Mouse (Mus musculus) urinary bladder, postnatal 14 days (tissue): Measurements from ENCODE around the gene Birc5.

Experiments
- DNase-seq: peaks from one replicate; pipeline ENCODE4 v3.0.0; 2021; ENCODE audit warnings: low spot score

The Birc5 gene

DNA sequence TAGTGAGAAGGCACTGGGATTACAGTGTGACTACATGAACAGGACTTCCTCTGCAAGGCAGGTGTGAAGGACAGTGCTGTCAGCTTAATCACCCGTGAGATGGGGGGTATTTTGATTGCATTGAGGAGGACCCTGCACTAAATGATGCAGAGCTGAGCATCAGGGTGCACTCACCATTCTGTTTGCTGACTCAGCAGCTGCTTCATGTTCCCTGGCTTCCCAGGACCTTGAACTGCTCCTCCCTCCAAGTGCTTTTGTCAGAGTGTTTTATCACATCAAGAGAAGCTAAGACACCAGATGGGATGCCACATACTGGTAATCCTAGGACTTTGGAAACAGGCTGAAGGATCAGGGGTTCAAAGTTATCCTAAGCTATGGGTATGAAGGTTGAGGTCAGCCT is 6.9 kb downstream of the Birc5 start:
- no peak for DNase-seq

DNA sequence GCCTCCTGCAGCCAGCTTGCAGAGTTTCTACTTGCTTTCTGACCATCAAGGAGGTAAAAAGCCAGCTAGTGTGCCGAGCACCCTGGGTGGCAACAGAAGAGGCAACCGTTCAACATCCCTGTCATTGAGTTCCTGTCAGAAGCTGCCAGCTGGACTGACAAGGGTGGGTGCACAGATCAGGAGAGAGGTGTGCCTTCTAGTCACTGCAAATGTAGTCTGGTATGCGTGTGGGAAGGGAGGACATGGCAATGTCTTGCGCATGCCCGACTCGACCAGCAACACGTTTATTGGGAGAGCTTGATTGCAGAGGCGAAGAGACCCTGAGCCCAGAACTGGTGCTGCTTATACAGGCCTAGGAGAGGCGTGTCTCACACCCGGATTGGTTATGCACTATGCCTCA is 8.4 kb downstream of the Birc5 start:
- no peak for DNase-seq

DNA sequence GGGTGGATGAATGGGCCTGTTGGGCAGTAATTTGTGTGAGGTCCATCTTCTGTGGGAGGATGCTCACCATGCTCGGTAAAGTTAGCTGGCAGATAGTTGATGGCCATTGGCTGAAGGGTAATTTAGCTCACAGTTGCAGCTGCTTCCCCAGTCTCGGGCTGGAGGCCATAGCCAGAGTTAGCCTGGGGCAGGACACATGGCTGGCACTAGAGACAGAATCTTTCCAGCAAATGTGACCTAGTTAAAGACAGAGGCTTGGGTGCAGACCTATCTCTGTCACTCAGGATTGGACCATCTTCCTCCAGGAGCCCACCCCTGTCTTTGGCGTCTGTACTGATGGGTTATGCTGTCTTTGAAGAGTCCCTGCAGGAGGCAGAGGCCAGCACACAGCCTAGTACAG is 9.3 kb downstream of the Birc5 start:
- no peak for DNase-seq

DNA sequence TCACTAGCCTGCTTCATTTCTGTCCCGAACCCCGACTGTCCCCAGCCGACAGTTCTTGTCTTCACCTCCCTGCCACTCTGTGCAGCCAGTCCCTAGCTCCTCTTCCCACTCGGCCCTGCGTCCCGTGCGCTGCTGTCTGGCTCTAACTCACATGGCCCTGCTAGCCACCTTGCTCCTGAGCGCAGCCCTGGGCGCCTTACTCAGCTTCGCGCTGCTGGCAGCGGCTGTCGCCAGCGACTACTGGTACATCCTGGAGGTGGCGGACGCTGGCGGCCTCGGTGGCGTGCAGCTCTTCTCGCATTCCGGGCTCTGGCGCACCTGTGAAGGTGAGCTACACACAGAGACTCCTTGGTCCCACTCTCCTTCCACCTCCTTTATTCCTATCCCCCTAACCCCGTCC is 11.6 kb downstream of the Birc5 start, which contains the start of gene Tmem235:
Gene Tmem235, plus strand, starts transcription at position 152 of the 400 bp plus-strand sequence.
- DNase-seq = no peak

DNA sequence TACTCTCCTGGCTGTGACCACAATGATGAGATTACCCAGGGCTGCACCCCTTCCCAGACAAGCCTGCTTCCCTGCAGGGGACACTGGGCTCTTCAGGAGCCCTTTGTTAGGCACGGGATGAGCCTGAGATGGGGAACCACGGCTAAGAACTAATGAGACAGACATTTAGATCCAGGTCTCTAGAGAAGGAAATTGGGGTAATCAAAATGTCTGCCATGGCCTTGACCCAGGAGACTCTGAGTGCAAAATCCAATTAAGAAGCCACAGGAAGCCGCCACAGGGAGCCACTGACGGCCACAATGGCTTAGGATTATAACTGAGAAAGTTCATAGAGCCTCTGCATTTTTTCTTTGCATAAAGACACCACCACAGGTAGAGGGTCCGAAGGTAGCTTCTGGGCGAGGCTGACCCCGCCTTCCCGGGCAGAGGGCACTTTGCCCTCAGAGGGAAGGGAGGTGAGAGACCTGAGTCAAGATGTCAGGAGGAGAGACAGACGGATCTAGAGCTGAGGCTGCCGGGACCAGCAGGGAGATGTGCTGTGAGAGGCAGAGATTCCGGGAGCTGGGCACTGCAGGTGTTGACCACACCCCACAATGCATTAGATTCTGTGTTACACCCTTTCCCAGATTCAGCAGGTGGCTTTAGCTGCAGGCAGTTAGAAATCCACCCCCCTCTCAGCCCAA is 14.3 kb downstream of the Birc5 start:
- DNase-seq = no peak

DNA sequence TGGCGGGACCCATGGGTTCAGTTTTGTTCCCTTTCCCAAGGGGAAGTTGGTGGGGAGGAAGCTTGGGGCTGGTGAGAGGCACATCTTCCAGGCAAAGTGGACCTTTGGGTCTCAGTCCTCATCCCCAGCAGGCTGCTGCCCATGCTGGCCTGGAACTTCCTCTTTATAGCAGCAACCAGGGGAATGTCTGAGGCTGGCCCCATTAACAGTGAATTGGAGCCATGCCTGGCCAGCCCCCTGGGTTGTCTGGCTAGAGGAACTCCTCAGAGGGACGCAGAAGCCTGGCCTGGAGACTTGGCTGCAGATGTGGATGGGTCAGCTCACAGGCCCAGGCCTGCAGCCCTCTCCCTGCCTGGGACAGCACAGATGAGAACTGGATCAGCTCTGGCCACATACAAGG is 15.8 kb downstream of the Birc5 start:
- no peak for DNase-seq

DNA sequence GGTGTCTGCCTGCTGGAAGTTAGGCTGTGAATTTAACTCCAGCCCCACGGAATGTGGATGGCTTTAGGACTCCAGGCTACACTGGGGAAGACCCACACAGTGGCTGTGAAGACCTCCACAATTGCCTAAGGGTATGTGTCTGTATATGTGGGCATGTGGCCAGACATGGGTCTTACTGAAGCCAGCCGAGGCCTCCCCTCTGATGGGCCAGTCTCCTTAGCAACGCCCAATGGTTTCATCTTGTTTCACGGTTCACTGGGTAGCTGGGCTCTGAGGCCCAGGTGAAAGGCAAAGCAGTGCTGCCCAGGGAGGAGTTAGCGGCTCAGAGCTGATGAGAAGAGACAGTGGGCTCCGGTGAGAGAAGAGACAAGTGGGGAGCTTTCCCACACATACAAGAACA is 16.9 kb downstream of the Birc5 start:
- no peak for DNase-seq

DNA sequence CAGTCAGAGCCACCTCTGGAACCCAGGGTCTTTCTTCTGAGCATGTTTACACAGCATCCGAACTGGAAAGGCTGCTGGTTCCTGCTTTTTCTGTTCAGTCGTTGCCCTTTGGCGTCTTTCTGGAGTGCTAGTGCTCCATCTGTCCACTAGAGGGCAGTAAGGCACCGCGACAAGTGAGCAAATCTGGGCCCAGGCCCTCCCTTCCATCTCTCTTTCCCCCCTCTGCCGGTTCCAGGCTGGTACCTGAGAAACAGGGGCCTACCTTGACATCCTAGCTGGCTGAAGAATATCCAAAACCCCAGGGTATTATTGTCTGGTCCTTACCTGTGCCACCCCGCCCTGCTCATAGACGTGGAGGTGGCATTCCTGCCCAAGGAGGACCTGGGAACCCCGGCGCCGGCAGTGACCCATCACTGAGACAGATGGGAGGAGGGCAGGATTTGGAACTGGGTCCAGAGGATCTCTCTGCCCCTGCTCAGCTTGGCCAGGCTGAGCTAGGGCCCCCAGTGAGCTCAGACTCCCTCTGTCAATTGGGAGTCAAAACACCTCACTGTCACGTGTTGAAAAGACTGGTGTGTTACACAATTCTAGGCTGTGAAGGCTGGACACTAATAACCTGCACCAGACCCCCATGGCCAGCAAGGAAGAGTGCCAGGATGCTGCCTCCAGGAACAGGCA is 21.8 kb downstream of the Birc5 start:
- DNase-seq = peak; percentile 68

DNA sequence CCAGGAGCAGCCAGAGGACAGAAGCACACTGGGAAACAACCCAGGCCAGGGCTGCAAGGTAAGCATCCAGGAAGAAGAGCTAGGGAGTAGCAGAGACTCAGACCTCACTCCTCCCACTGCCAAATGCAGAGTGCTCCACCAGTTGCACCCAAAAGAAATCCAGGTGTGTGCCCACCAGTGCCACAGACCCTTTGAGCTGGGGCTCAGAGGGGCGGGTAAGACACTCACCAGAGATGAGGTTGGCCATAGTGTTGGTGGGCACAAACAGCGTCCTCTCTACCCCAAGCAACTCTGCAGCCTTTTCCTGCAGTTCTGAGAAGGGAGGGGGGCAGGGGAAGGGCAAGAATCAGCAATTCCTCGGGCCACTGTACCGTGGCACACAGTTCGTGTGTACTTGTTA is 22.3 kb downstream of the Birc5 start:
- no peak for DNase-seq

DNA sequence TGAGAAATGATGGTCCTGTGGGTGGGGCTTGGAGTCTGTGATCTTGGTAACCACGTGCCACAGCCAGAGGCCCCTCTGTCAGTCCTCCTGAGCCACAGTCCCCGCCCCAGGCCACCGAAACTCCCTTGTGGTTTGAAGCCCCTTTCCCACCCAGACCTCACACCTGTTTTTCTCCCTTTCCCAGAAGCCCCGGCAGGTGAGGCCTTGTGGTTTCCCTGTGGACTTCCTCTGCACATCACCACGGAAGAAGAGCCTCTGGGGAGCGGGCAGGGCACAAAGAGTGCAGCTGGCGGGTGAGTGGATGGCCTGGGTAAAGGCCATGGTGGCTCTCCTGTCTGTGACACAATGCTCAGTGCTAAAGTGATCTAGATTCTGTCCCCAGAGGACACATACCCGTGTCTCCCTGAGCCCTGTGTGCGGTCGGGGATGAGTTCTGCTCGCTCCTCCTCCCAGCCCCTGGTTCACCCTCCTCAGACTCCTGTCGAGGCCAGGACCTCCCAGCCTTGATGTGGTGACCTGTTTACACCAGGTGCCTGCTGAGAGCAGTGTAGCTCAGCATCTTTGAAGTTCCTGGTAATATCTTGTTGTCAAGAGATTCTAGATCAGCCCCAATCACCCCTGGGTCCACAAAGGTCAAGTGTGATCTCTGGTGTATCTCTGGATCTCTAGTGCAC is 23.0 kb downstream of the Birc5 start:
- DNase-seq = no peak

DNA sequence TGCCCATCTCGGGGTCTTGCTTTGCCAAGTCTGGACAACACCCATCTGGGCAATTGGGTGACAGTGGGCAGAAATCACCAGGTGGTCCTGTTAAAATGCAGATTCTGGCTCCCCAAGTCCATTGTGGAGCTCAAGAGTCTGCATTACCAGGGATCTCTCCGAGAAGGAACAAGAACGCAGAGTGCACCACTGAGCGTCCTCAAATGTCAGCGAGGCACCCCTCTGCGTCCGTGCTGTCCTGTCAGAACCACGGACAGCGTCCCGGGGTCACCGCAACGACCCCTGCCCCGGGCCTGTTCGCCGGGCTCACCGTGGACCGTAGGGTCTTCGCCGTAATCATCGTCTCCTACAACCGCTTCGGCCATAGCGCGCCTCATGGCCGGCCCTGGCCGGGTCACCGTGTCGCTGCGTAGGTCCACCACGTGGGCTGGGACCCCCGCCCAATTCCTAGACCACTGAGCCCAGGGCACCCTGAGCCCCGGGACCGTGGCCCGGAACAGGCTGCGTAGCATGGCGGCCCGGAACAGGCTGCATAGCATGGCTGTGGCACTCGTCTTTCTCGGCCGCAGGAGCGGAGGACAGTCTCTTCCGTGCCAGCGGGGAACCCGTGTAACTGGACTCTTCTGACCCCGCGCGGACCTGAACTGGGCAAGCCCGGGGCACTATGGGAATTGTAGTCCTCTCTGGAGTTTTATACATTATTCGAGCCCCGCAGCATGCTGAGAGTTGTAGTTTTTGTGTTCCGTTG is 24.0 kb downstream of the Birc5 start, which contains the start of gene Tha1:
Gene Tha1, minus strand, starts transcription at position 621 of the 748 bp plus-strand sequence.
- peak; percentile 87 for DNase-seq

DNA sequence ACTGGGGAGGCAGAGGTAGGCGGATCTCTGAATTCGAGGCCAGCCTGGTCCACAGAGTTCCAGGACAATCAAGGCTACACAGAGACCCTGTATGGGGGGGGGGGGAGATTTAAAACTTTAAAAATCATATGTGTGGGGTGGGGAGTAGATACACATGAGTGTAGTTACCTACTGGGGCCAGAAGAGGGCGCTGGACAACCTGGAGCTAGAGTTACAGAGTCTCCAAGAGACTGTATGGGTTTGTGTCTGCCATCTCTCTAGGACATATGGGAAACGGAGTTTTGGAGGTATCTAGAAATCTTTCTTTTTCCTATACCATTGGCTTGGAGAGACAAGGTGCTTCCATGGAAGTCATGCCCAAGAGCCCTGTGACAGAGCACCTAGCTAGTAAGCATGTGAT is 25.4 kb downstream of the Birc5 start:
- no peak for DNase-seq

DNA sequence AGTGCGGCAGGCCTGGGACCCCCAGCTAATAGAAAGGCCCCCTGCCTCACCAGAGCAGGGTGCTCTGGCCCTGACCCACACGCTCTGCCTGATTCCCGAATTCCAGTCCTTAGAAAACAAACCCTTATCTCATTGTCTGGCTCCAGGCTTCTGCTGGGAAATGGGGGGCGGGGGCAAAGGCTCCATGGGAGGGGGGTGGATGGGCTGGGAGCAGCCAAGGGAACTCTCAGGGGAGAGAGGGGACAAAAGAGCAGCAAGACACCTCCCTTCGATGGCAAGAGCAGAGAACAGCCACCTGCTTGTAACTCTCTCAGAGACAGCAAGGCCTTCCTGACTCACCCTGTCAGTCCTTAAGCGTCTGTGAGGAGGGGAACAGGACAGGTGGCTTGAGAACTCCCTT is 26.6 kb downstream of the Birc5 start:
- DNase-seq = no peak

DNA sequence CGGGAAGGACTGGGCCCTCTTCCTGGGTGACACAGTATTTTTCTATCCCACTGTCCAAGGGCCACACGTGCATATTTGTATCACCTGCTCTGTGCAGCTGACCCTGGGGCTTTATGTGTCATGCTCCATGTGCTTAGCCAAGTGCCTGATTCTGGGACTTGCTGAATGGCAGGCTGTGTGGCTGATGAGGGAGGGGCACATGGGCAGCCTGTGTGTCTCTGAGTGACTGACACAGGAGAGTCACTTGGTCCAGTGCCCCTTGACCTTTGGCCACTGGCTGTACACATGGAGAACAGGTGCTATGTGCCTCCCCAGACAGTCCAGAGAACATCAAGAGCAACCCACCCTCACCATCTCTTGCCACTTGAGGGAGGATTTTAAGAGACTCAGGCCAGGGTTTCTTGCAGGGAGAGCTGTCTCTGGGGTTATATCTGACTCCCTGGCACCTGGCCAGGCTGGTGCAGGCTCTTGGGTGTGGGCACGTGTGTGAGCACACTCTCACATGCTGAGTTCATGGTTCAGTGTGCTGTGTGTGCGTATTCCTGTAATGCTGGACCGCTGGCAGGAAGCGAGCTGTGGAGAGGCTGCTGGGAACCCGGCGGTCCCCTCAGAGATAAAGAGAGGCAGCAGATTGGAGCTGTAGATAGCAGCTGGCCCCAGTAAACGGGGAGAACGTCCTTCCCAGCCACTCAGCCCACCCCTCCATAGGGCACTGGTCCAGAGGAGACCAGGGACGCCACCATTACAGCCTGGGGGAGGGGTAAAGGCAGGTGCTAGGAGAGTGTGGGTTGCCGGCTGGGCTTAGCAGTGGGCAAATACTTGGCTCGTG is 29.1 kb downstream of the Birc5 start:
- DNase-seq = no peak

DNA sequence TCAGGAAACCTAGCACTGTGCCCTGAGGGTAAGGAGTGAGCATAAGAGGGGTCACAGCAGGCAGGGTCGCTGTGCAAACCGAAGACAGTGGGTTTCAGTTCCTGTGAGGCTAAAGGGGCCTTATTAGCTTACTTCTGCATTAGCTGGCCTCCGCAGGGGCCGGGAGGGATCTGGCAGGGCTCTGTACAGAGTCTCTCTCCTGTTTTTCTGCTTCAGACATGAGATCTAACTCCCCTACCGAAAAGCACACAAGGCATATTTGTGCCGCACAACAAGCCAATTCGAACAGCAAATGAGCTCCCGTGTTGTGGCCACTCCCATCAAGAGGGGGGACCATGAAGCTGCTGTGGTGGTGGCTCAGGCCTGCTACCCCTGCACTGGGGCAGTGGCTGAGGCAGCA is 29.8 kb downstream of the Birc5 start:
- no peak for DNase-seq

DNA sequence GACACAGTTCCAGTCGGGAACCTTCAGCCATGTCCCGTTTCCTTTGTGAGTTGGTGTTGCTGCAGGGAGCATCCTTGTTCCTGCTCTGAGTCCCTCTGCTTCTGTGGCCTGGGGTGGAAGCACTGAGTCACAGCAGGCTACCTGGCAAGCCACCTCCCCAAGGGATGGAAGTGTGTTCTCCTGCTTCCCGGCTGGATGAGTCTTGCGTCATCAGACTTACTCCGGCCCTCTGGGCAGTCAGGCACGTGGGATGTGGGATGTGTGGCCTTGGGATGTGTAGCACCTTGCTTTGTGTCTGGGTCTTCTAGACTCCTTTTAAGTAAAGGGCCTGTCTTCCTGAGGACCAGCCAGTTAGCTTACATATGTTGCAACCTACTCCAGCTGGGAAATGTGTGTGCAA is 30.6 kb downstream of the Birc5 start:
- no peak for DNase-seq

DNA sequence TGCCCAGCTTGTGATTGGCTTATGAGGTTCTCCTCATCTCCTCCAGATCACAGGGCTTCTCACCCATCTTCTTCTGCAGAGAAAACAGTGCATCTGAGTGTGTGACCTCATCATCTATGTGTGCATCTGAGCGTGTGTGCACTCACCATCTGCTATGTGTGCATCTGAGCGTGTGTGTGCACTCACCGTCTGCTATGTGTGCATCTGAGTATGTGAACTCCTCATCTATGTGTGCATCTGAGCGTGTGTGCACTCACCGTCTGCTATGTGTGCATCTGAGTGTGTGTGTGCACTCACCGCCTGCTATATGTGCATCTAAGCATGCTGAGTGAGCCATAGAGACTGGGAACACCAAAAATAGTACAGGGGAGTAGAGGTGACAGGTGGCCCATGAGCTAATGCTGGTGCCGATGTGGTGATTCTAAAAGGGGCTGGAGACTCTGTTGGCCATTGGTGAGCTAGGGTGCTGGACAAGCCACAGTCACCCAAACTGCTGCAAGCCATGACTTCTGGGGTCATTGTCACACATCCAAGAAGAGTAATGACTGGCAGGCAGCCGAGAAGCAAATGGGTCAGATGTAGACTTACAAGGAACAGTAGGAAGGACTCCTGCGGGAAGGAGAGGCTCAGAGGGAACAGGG is 31.4 kb downstream of the Birc5 start:
- no peak for DNase-seq

DNA sequence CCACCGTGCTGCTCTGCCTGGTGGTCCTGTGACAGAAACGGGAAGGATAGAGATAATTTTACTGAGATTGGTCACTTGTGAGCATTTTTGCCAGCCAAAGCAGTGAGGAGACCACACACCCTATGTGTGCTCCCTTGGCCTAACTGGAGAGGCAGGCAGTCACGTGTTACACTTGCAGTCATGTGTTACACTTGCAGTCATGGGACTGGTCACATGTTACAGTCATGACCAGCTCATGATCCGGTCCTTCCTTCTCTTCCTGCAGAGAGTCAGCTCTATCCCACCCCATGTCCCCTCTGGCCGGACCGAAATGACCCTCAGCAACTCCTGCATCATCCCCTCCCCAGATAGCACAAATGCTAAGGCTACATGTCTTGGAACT is 31.9 kb downstream of the Birc5 start:
- no peak for DNase-seq

DNA sequence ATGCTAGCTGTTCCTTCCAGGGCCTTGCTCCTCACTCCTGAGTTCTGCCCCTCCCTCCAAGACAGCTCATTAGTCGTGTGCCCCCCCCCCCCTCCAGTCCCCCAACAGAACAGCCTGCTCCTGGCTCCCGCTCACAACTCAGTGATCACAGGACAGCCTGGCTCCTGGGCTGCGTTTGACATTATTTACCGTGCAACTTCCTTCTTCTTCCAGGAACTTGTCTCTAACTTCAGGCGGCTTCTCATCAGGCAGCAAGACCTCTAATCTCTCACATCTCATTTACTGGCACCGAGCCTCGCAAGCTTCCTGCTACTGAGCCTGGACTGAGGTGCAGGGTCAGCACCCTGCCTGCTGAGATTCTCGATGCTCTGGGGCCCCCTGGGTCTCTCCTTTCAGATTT is 32.7 kb downstream of the Birc5 start:
- peak; percentile 74 for DNase-seq

DNA sequence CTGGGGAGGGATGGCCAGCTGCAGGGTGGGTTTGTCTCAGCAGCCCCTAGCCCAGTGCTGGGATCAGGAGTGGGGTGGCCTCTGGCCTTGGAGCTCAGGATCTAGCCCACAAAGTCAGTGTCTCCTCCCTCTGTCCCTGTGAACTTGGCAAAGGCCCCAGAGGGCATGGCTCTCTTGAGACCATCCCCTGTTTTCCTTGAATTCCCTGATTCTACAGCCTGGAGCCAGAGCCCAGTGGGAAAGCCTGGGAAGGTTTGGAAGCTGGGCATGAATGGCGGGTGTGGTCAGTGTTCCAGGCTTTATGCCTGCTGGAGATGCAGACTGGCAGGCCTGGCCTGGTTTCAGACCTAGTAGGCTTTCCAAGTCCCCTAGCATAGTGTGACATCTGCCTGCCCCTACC is 33.2 kb downstream of the Birc5 start:
- DNase-seq = no peak

DNA sequence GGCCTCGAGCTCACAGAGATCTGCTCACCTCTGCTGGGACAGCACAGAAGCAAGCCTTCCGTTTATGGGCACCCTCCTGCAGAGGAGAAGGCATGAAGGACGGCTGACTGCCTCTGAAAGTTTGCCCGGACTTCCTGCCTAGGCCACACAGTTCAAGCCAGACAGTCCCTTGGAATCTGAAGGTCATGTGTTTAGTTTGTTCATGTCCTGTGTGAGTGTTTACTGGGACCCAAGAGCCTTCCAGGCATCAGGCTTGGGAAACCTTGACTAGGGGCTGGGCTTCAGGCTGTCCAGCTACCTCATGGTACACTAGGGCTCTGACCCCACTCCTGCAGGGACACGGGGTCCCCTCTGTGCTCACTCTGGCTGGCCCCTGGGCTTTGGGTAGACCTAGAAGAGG is 36.9 kb downstream of the Birc5 start:
- no peak for DNase-seq
